23 mouse cellular contexts compared by ENCODE assay signal in genomic region chr1:93365641-93366040, GRCm38 (mm10). TPM values are rescaled to one million over a fixed set of nuclear protein-coding genes. Genes with fewer than 3 reads are reported as not detected.
DNase-seq lines count a peak whose midpoint lies in the region; ATAC-seq and TF ChIP-seq lines count a peak whose summit lies in the region.
"Had no signal": no experiment of that assay in that cellular context is flagged by ENCODE, and none has a peak within 500 bp of the region (broad histone marks: within the 10 kb centered on the region; RNA-seq: fewer than 3 reads in every experiment).

No protein-coding gene starts in this region.

- no peak for TF ChIP-seq POLR2A in MEL (IDR thresholded peaks at IDR 0.05; ENCODE audit: control insufficient read depth in 1 of 2, insufficient read depth in 1 of 2, low read depth in 1 of 2, low read length in 2 of 2, poor library complexity in 1 of 2)

- DNase-seq in 416B (ENCODE audit: low read depth), result peak; percentile 10
- peak; percentile 49 for DNase-seq in MEL (ENCODE audit: low read depth, low spot score)
- DNase-seq in heart, adult 9 months (ENCODE audit: low spot score in 2 of 2), result no peak
- no peak for DNase-seq in left cerebral cortex, postnatal 10 days (ENCODE audit: extremely low spot score in 1 of 2, low spot score in 2 of 2)
- DNase-seq: adrenal gland, adult 8-10 months; adrenal gland, postnatal 25 days; cerebellum, adult 18-20 months; cerebellum, adult 9-10 months; cerebellum, postnatal 14 days; gastrocnemius, postnatal 25 days; heart, adult 2 months had no signal

- WGBS in forebrain, embryonic 16.5 days, result 94% methylated on average over 6 of the region's 6 CpGs

- H3K4me2 ChIP-seq in forebrain, embryonic 16.5 days (ENCODE audit: low read length), result no peak overlapping the region
- H3K4me2 ChIP-seq: embryonic facial prominence, embryonic 12.5 days; embryonic facial prominence, embryonic 15.5 days; heart, embryonic 11.5 days; hindbrain, embryonic 12.5 days; hindbrain, embryonic 15.5 days had no signal

- H3K9ac ChIP-seq in MEL (ENCODE audit: control insufficient read depth, low read depth, low read length, poor library complexity, severe bottlenecking), result no peak overlapping the region
- H3K9ac ChIP-seq in forebrain, embryonic 16.5 days (replicated peaks; ENCODE audit: low read depth, low read length), result no peak overlapping the region
- H3K9ac ChIP-seq: embryonic facial prominence, embryonic 12.5 days; embryonic facial prominence, embryonic 15.5 days; hindbrain, embryonic 12.5 days; hindbrain, embryonic 15.5 days had no signal

- H3K27ac ChIP-seq in MEL (ENCODE audit: control insufficient read depth, low read depth, low read length), result no peak overlapping the region
- H3K27ac ChIP-seq in forebrain, embryonic 16.5 days (ENCODE audit: low read length), result no peak overlapping the region
- H3K27ac ChIP-seq: embryonic facial prominence, embryonic 12.5 days; embryonic facial prominence, embryonic 15.5 days; heart, adult 2 months; hindbrain, embryonic 12.5 days; hindbrain, embryonic 15.5 days had no signal

- TF ChIP-seq EP300 in MEL (IDR thresholded peaks at IDR 0.05; ENCODE audit: low read depth in 1 of 2, low read length in 2 of 2), result no peak

- no peaks in the 10 kb centered on the region for H3K79me2 ChIP-seq in MEL (ENCODE audit: control insufficient read depth, insufficient read depth, low read length, poor library complexity)

- no peaks in the 10 kb centered on the region for H3K9me3 ChIP-seq in MEL (replicated peaks; ENCODE audit: insufficient read depth, low read length)
- H3K9me3 ChIP-seq in forebrain, embryonic 16.5 days (ENCODE audit: control insufficient read depth, low read length), result no peaks in the 10 kb centered on the region
- H3K9me3 ChIP-seq: embryonic facial prominence, embryonic 12.5 days; embryonic facial prominence, embryonic 15.5 days; hindbrain, embryonic 12.5 days; hindbrain, embryonic 15.5 days had no signal

- TF ChIP-seq CTCF in MEL (IDR thresholded peaks at IDR 0.05 in 2 of 3, conservative IDR thresholded peaks at IDR 0.05 in 1 of 3; ENCODE audit: control insufficient read depth in 1 of 3, insufficient read depth in 1 of 3, low read depth in 2 of 3, low read length in 3 of 3, poor library complexity in 1 of 3, severe bottlenecking in 1 of 3), result no peak

- intact Hi-C loops in left cerebral cortex, postnatal 10 days (cut with DNase I), result no loop called here

- peak; percentile 88 for ATAC-seq in granulocyte monocyte progenitor cell, adult 5-6 weeks (replicated peaks; ENCODE audit: poor library complexity, severe bottlenecking)
- ATAC-seq in forebrain, embryonic 16.5 days, result no peak
- ATAC-seq: forebrain, embryonic 14.5 days had no signal

- H3K4me3 ChIP-seq in MEL (ENCODE audit: control insufficient read depth in 1 of 2, insufficient read depth in 1 of 2, low read depth in 2 of 2, low read length in 2 of 2), result no peak overlapping the region
- no peak overlapping the region for H3K4me3 ChIP-seq in forebrain, embryonic 16.5 days (replicated peaks; ENCODE audit: low read length)
- H3K4me3 ChIP-seq: embryonic facial prominence, embryonic 12.5 days; embryonic facial prominence, embryonic 15.5 days; heart, adult 2 months; hindbrain, embryonic 12.5 days; hindbrain, embryonic 15.5 days had no signal

- peaks cover 0 to 10% of the 10 kb centered on the region in 2 experiments; a peak in 2 of 4 replicates for H3K36me3 ChIP-seq in MEL (ENCODE audit: control insufficient read depth in 1 of 2, insufficient read depth in 2 of 2, low read length in 2 of 2)
- peaks cover 18% of the 10 kb centered on the region for H3K36me3 ChIP-seq in forebrain, embryonic 16.5 days (ENCODE audit: control insufficient read depth, insufficient read depth)

- no peaks in the 10 kb centered on the region for H3K4me1 ChIP-seq in MEL (ENCODE audit: control insufficient read depth in 1 of 2, insufficient read depth in 2 of 2, low read length in 2 of 2)
- no peaks in the 10 kb centered on the region for H3K4me1 ChIP-seq in forebrain, embryonic 16.5 days (replicated peaks; ENCODE audit: control insufficient read depth, insufficient read depth, low read length)
- H3K4me1 ChIP-seq: embryonic facial prominence, embryonic 12.5 days; hindbrain, embryonic 12.5 days; hindbrain, embryonic 15.5 days had no signal

- no peaks in the 10 kb centered on the region for H3K27me3 ChIP-seq in MEL (ENCODE audit: control insufficient read depth in 1 of 2, insufficient read depth in 2 of 2, low read length in 2 of 2)
- no peaks in the 10 kb centered on the region for H3K27me3 ChIP-seq in forebrain, embryonic 16.5 days (replicated peaks; ENCODE audit: control insufficient read depth, insufficient read depth, low read length)
- H3K27me3 ChIP-seq: embryonic facial prominence, embryonic 12.5 days; embryonic facial prominence, embryonic 15.5 days; hindbrain, embryonic 12.5 days; hindbrain, embryonic 15.5 days had no signal

- no peak for TF ChIP-seq RAD21 in MEL (IDR thresholded peaks at IDR 0.05; ENCODE audit: low read depth, low read length)

TF ChIP-seq in MEL, 35 proteins besides CTCF, POLR2A, EP300 and RAD21:
- TF ChIP-seq USF2 (IDR thresholded peaks at IDR 0.05; ENCODE audit: borderline replicate concordance in 1 of 2, insufficient read depth in 1 of 2, low read depth in 1 of 2, low read length in 2 of 2), result no peak
- no peak for TF ChIP-seq MAFK (IDR thresholded peaks at IDR 0.05; ENCODE audit: borderline replicate concordance, low read depth, low read length)
- no peak for TF ChIP-seq POLR2AphosphoS2 (IDR thresholded peaks at IDR 0.05; ENCODE audit: low read length)
- no peak for TF ChIP-seq MAZ (IDR thresholded peaks at IDR 0.05; ENCODE audit: low read depth, low read length)

RNA-seq across cellular contexts. Expression of gene Ano7, which starts 8.1 kb away (rescaled TPM):
- total RNA-seq in MEL (2012; rRNA removed), result not detected in 2 replicates
- polyA plus RNA-seq in MEL (2012; ENCODE audit: insufficient read depth in 1 of 2, insufficient read length in 2 of 2, low read depth in 1 of 2, low replicate concordance in 2 of 2, missing spikeins in 1 of 2), result under 1 TPM in 1 of 2 experiments, not detected in 1; 0.03 TPM
- 0.43 TPM in 1 of 2 replicates, not detected in the other for total RNA-seq in granulocyte monocyte progenitor cell, adult 5-6 weeks (2014; fragmentation: Nextera tagmentation)
- total RNA-seq in granulocyte monocyte progenitor cell, adult 5-6 weeks (2017), result 0.99 TPM in 1 of 2 replicates, not detected in the other
- total RNA-seq in left cerebral cortex, postnatal 10 days (2021), result under 1 TPM; 0.16 to 0.49 TPM
- 0.39 TPM in 1 of 2 replicates, not detected in the other for polyA plus RNA-seq in forebrain, embryonic 16.5 days (2015; fragmentation: Nextera tagmentation; extraction: Ambion mirVana)
- total RNA-seq: adrenal gland, adult 8-10 months; adrenal gland, postnatal 25 days; gastrocnemius, adult 8-10 months; gastrocnemius, postnatal 25 days; heart, adult 2 months; heart, postnatal 25 days; hematopoietic stem cell, adult 5-6 weeks had no signal
- polyA plus RNA-seq: forebrain, embryonic 11.5 days; forebrain, embryonic 14.5 days had no signal

RNA-seq across cellular contexts. Expression of gene Pask, which starts 22.4 kb away (rescaled TPM):
- total RNA-seq in MEL (2012; rRNA removed), result 17.4 and 22.5 TPM in 2 replicates
- 10 to 100 TPM in 1 of 2 experiments, not detected in 1; 19.0 TPM for polyA plus RNA-seq in MEL (2012; ENCODE audit: insufficient read depth in 1 of 2, insufficient read length in 2 of 2, low read depth in 1 of 2, low replicate concordance in 2 of 2, missing spikeins in 1 of 2)
- total RNA-seq in granulocyte monocyte progenitor cell, adult 5-6 weeks (2014; fragmentation: Nextera tagmentation), result 12.7 and 22.0 TPM in 2 replicates
- total RNA-seq in granulocyte monocyte progenitor cell, adult 5-6 weeks (2017), result 10.0 and 13.1 TPM in 2 replicates
- 1 to 10 TPM; 6.3 to 7.9 TPM for total RNA-seq in left cerebral cortex, postnatal 10 days (2021)
- polyA plus RNA-seq in forebrain, embryonic 16.5 days (2015; fragmentation: Nextera tagmentation; extraction: Ambion mirVana), result 9.3 and 9.5 TPM in 2 replicates

RNA-seq across cellular contexts. Expression of gene Ppp1r7, which starts 23.0 kb away (rescaled TPM):
- total RNA-seq in MEL (2012; rRNA removed), result 32.4 and 36.6 TPM in 2 replicates
- polyA plus RNA-seq in MEL (2012; ENCODE audit: insufficient read depth in 1 of 2, insufficient read length in 2 of 2, low read depth in 1 of 2, low replicate concordance in 2 of 2, missing spikeins in 1 of 2), result 100 to 1,000 TPM in 1 of 2 experiments, 10 to 100 TPM in 1; 74.9 to 131 TPM
- 8.1 and 40.0 TPM in 2 replicates for total RNA-seq in granulocyte monocyte progenitor cell, adult 5-6 weeks (2014; fragmentation: Nextera tagmentation)
- 21.3 and 29.2 TPM in 2 replicates for total RNA-seq in granulocyte monocyte progenitor cell, adult 5-6 weeks (2017)
- total RNA-seq in left cerebral cortex, postnatal 10 days (2021), result 10 to 100 TPM; 89.0 to 98.1 TPM
- polyA plus RNA-seq in forebrain, embryonic 16.5 days (2015; fragmentation: Nextera tagmentation; extraction: Ambion mirVana), result 61.1 and 62.7 TPM in 2 replicates

RNA-seq across cellular contexts. Expression of gene Mterf4, which starts 59.9 kb away (rescaled TPM):
- 29.8 and 34.6 TPM in 2 replicates for total RNA-seq in MEL (2012; rRNA removed)
- polyA plus RNA-seq in MEL (2012; ENCODE audit: insufficient read depth in 1 of 2, insufficient read length in 2 of 2, low read depth in 1 of 2, low replicate concordance in 2 of 2, missing spikeins in 1 of 2), result 10 to 100 TPM in 1 of 2 experiments, not detected in 1; 33.9 TPM
- total RNA-seq in granulocyte monocyte progenitor cell, adult 5-6 weeks (2014; fragmentation: Nextera tagmentation), result 15.1 and 19.0 TPM in 2 replicates
- 13.3 and 22.9 TPM in 2 replicates for total RNA-seq in granulocyte monocyte progenitor cell, adult 5-6 weeks (2017)
- total RNA-seq in left cerebral cortex, postnatal 10 days (2021), result 10 to 100 TPM; 18.9 to 20.0 TPM
- 34.2 and 38.4 TPM in 2 replicates for polyA plus RNA-seq in forebrain, embryonic 16.5 days (2015; fragmentation: Nextera tagmentation; extraction: Ambion mirVana)

Comparison
In these comparisons a context has a peak if more than half of its experiments do, and no peak if none do; other contexts are left out.
1. DNase-seq: peak in 416B (single experiment) and MEL (single experiment); none in heart, adult 9 months (0 of 2) and left cerebral cortex, postnatal 10 days (0 of 2).